Mouse (Mus musculus) stomach, postnatal 0 days (tissue): ENCODE measurements around the gene Cep170.

Source experiments
- CTCF ChIP-seq: IDR thresholded peaks from 2 replicates; pipeline ENCODE4 v1.5.1; 2016; ENCODE audit warnings: antibody characterized with exemption, low read depth, mild to moderate bottlenecking, moderate library complexity
- EP300 ChIP-seq: optimal IDR thresholded peaks from 2 replicates; pipeline ENCODE3; 2016; ENCODE audit warnings: antibody characterized with exemption

DNA sequence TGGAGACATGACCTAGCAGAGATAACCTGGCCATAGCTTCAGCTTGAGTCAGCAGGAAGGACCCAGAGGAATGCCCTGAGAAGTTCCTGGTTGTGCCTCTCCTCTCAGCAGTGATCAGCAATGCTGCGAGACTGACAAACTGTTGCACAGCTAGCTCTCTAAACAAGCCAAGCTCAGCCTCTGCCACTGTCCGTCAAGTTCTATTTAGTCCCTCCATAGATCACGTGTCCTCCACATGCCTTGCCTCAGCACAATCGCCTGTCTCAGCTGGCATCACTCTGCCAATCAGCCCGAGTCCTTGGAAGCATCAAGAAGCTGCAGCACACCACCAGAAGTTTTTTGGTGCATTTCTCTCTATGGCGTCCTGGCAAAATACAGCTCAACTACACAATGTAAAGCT is 21.0 kb upstream of the Cep170 start:
- TF ChIP-seq EP300 = no peak
- no peak for TF ChIP-seq CTCF
